Mouse (Mus musculus) midbrain, embryonic 12.5 days (tissue): ENCODE results near the gene Hlcs. TPM values are rescaled to one million over a fixed set of nuclear protein-coding genes. Genes with fewer than 3 reads are reported as not detected.
A peak's percentile ranks its signal among the peaks of the same experiment; 100 is the strongest.

Experiments
- ATAC-seq: fragments of 200-750 bp; cut with Nextera tagmentation; 2 replicates; pipeline ENCODE4 v1.8.0; 2017; ENCODE audit warnings: low read depth, moderate TSS enrichment, moderate library complexity; ENCODE audit not compliant: low FRiP score
- H3K27ac ChIP-seq: fragments of 300-500 bp; sonication (generic); replicated peaks from 2 replicates; pipeline ENCODE4 v1.5.1; 2016; ENCODE audit warnings: mild to moderate bottlenecking
- H3K27me3 ChIP-seq: fragments of 300-500 bp; sonication (generic); 2 replicates; pipeline ENCODE4 v1.6.1; 2016; ENCODE audit warnings: mild to moderate bottlenecking
- H3K36me3 ChIP-seq: fragments of 300-500 bp; sonication (generic); 2 replicates; pipeline ENCODE4 v1.6.1; 2016
- H3K4me1 ChIP-seq: fragments of 300-500 bp; sonication (generic); 2 replicates; pipeline ENCODE4 v1.6.1; 2016
- H3K4me2 ChIP-seq: fragments of 300-500 bp; sonication (generic); replicated peaks from 2 replicates; pipeline ENCODE4 v1.6.1; 2016; ENCODE audit warnings: mild to moderate bottlenecking, moderate library complexity
- H3K4me3 ChIP-seq: fragments of 300-500 bp; sonication (generic); 2 replicates; pipeline ENCODE4 v1.5.1; 2016; ENCODE audit warnings: mild to moderate bottlenecking
- H3K9ac ChIP-seq: fragments of 300-500 bp; sonication (generic); replicated peaks from 2 replicates; pipeline ENCODE4 v1.6.1; 2016; ENCODE audit warnings: mild to moderate bottlenecking, moderate library complexity
- H3K9me3 ChIP-seq: fragments of 300-500 bp; sonication (generic); 2 replicates; pipeline ENCODE4 v1.6.1; 2016; ENCODE audit warnings: mild to moderate bottlenecking
- WGBS: fragments of 180-500 bp; shearing (Covaris S2); methylation state at CpG from one replicate; pipeline ENCODE4 v1.1.7; 2016; 5-methylcytosine and 5-hydroxymethylcytosine counted together
- polyA plus RNA-seq: library from polyadenylated mRNA; unstranded; fragments of >200 nt; fragmentation: Nextera tagmentation; extraction: Ambion mirVana; gene quantifications from 2 replicates; pipeline ENCODE4 v1.2.1, GENCODE M21; 2016

Hlcs gene
- polyA plus RNA-seq, 1 experiment from 2014 or later, result 13.3 TPM

DNA sequence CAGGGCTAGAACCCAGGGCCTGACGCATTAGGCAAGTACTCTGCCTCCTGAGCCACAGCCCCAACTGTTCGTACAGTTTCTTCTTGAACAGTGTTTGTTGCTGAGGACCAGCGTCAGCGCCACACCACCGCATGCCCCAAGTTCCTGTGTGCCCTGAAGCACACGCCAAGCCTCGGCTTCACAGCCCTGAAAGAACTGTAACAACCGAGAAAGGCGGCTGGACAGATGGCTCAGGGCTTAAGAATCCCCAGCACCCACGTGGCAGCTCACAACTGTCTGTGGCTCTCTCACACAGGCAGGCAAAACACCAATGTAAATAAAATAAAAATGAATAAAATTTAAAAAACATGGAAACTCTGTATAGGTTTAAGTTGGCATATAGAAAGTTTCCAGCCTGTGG is 104.5 kb downstream of the Hlcs start:
- peaks cover 3% of the 10 kb centered on the region; the same call in 1 of the 2 replicates for H3K9me3 ChIP-seq
- 86% methylated on average over 10 of the region's 10 CpGs for WGBS
- no peaks in the 10 kb centered on the region for H3K36me3 ChIP-seq
- no peak overlapping the region for H3K9ac ChIP-seq
- ATAC-seq, result no peak
- H3K4me2 ChIP-seq, result no peak overlapping the region
- no peak overlapping the region for H3K27ac ChIP-seq
- H3K4me3 ChIP-seq, result no peak overlapping the region
- H3K27me3 ChIP-seq, result peaks cover 36% of the 10 kb centered on the region
- H3K4me1 ChIP-seq, result no peaks in the 10 kb centered on the region

DNA sequence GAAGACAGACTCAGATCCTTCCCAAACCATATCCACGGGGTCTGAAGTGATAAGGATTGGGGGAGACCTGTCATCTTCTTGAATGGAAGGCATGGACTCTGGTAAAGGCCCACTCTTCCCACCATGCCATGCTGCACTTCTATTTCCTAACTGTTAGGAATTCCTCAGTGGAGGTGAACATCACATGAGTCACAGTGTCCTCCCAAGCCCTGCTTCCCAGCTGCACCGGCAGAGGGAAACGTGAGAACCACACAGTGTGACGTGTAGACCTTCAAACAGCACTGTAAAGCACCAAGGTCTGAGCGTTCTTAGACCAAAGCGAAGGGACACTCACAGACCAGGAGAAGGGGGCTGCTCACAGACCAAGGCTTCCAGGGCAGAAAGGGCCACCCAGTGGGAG is 105.2 kb downstream of the Hlcs start:
- no peak overlapping the region for H3K4me2 ChIP-seq
- no peak overlapping the region for H3K9ac ChIP-seq
- no peaks in the 10 kb centered on the region for H3K36me3 ChIP-seq
- 92% methylated on average over 6 of the region's 6 CpGs for WGBS
- no peak overlapping the region for H3K4me3 ChIP-seq
- no peak overlapping the region for H3K27ac ChIP-seq
- H3K9me3 ChIP-seq, result peaks cover 3% of the 10 kb centered on the region; the same call in 1 of the 2 replicates
- no peaks in the 10 kb centered on the region for H3K4me1 ChIP-seq
- peaks cover 41% of the 10 kb centered on the region for H3K27me3 ChIP-seq
- no peak for ATAC-seq

DNA sequence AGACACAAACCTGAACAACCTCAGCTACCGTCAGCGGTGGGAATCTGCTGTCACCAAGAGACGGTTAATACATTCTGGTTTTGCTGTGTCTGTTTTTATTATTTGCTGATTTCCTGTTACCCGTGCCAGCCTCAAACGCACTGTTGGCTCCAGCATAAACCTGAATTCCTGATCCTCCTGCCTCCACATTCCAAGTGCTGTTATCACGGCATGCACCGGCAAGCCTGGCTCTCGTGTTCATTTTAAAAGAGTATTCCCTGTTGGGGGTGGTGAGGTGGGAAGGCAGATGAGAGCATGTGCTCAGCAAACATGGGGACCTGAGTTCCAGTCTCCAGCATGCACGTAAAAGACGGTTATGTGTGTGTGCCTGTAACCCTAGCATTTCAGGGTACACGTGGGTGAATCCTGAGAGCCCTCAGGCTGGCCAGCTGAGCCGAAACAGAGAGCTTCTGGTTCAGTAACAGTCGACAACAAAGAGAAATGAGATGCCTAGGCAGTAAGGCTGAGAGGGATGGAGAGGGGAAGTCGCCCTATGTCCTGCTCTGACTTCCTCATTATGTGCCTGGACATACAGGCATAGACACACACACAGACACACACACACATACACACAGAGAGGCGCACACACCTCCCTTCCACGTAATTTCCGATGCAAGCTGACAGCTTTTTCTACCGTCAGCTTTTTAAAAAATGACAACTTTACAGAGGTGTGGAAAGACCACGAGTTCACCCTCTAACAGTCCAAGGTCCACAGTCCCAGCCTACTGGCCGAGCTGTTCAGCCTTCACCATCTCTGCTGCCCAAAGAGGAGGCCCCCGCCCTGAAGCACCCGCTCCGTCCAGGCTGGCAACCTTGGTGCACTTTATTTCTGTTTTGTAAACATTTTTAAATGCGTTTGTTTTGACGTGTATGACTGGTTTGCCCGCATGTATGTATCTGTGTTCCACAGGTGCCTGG is 107.6 kb downstream of the Hlcs start:
- H3K9ac ChIP-seq, result no peak overlapping the region
- H3K36me3 ChIP-seq, result no peaks in the 10 kb centered on the region
- ATAC-seq, result no peak
- peaks cover 63% of the 10 kb centered on the region for H3K27me3 ChIP-seq
- WGBS, result 84% methylated on average over 26 of the region's 26 CpGs
- no peak overlapping the region for H3K27ac ChIP-seq
- H3K9me3 ChIP-seq, result no peaks in the 10 kb centered on the region
- no peak overlapping the region for H3K4me2 ChIP-seq
- no peak overlapping the region for H3K4me3 ChIP-seq
- H3K4me1 ChIP-seq, result no peaks in the 10 kb centered on the region

DNA sequence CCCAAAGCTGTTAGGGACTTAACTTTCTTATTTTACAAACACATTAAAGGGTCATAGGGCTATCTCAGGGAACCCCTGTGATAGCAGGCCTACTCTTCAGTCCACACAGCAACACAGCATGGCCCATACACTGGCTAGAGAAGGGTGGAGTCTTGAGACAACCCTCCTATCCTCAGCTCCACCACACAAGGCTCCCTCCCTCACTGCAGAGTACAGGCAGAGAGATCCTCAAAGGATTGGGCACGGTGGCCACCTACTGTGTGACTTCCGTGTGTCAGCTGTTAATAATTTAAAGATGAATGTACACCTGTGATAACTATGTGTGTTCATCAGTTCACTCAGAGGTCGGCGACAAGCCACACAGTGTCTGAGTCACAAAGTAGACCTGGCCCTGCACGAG is 112.0 kb downstream of the Hlcs start:
- peaks cover 72% of the 10 kb centered on the region for H3K27me3 ChIP-seq
- no peak overlapping the region for H3K4me2 ChIP-seq
- no peak overlapping the region for H3K27ac ChIP-seq
- H3K9me3 ChIP-seq, result no peaks in the 10 kb centered on the region
- no peak overlapping the region for H3K4me3 ChIP-seq
- no peak overlapping the region for H3K9ac ChIP-seq
- WGBS, result 61% methylated on average over 5 of the region's 5 CpGs
- no peaks in the 10 kb centered on the region for H3K4me1 ChIP-seq
- no peaks in the 10 kb centered on the region for H3K36me3 ChIP-seq
- no peak for ATAC-seq

DNA sequence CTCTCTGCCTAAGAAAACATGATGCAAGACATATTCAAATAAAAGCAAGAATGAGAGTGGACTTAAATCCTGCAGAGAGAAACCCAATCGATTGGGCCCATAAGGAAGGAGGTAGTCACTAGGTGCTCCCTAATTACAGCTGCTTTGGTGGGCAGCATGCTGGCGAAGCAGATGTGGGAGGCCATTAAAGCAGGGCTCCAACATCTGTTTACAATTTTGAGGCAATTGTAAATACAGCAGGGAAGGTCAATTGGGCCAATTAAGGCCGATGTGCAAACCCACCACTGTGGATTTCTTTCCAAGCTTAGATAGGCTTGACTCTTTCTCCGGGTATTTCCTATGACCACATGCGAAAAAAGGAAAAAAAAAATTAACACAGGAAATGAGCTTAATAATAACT is 117.5 kb downstream of the Hlcs start:
- Histone ChIP-seq H3K4me2 (no peak overlapping the region), H3K4me1 (peaks cover 5% of the 10 kb centered on the region; the same call in 1 of the 2 replicates), H3K27ac (no peak overlapping the region), H3K4me3 (no peak overlapping the region), H3K9ac (no peak overlapping the region), H3K27me3 (peaks cover 64% of the 10 kb centered on the region), H3K36me3 (no peaks in the 10 kb centered on the region), H3K9me3 (no peaks in the 10 kb centered on the region)
- no peak for ATAC-seq
- WGBS, result 65% methylated on average over 5 of the region's 5 CpGs

DNA sequence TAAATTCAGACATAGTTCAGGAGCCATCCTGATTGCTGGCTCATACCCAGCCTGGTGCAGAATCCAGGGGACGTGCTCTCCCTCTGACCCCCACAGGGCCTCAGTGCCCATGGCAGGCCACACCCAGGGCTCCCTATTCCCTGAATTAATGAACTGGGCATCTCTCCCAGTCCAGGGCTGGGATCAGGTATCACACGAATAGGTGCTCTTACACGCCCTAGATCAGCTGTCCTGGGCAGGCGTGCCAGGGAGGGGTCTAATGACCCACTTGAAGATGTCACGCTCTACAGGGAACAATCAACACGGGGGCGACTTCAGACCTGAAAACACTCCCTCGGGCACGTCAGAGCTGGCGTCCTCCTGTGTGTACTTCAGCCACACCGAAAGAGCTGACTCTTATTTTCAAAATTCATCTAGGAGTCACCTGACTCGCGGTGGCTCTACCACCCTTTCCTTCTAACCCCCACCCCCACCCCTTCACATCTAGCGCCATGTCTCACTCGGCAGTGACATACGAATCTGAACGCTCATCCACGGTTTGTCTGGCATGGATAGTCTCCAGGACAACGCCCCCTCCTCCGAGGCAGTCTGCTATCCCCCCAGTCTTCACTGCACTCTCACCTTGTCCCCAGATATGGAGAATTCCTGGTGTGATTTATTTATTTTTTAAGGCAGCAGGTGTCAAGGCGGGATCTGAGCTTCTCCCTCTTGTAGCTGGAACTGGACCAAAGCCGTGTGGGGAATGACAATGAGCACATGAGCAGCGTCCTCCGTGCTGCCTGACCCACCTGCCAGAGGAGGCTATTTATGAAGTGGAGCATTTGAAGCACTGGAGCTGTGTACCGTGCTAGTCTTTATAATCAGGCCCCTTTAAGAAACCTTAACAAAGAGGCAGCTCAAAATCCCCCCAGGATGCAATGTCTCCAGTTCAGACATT is 121.7 kb downstream of the Hlcs start:
- no peak overlapping the region for H3K27ac ChIP-seq
- no peak for ATAC-seq
- peaks cover 5% of the 10 kb centered on the region; the same call in 1 of the 2 replicates for H3K4me1 ChIP-seq
- no peak overlapping the region for H3K9ac ChIP-seq
- H3K27me3 ChIP-seq, result peaks cover 70% of the 10 kb centered on the region
- H3K36me3 ChIP-seq, result no peaks in the 10 kb centered on the region
- H3K4me2 ChIP-seq, result no peak overlapping the region
- 84% methylated on average over 25 of the region's 25 CpGs for WGBS
- no peaks in the 10 kb centered on the region for H3K9me3 ChIP-seq
- H3K4me3 ChIP-seq, result no peak overlapping the region

DNA sequence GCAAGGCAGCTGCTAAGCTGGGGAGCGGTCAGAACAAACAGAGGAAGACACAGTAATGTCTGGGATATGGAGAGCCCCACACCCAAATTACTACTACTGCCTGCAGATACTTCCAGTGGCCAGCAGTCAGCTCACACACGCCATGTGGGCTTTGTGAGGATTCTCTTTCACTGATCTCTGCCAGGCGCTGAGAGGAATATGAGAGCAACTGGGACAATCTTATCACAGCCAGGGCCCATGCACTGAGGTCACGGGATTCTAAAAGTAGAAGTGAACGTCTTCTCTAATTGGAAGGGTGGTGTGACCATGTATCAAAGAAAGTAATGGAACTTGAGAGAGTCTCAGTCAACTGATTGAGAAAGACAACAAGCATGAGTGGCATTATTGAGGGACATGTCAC is 123.1 kb downstream of the Hlcs start:
- no peak overlapping the region for H3K4me2 ChIP-seq

DNA sequence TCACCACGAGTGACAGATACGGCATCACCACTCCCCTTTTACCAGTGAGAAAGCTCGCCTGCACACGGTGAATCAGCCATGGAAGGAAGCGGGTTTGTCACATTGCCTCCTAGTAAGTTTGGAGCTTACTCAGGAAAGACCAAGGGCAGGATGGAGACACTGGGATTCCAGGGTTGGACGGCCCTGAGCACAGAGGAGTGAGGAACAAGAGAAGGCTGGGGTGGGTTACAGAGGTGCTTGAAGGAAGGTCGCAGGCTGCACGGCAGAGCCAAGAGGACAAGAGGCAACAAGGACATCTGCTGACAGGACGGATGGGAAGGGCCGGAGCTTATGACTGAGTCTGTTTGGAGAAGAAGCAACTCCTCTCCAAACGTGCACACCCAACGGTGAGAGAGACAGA is 126.8 kb downstream of the Hlcs start:
- H3K9ac ChIP-seq, result no peak overlapping the region
- no peaks in the 10 kb centered on the region for H3K36me3 ChIP-seq
- WGBS, result 87% methylated on average over 12 of the region's 12 CpGs
- peaks cover 95% of the 10 kb centered on the region for H3K27me3 ChIP-seq
- no peaks in the 10 kb centered on the region for H3K9me3 ChIP-seq
- no peak for ATAC-seq
- H3K27ac ChIP-seq, result no peak overlapping the region
- no peak overlapping the region for H3K4me2 ChIP-seq
- H3K4me1 ChIP-seq, result no peaks in the 10 kb centered on the region
- H3K4me3 ChIP-seq, result no peak overlapping the region

More for the DNA sequence above, 123.1 kb downstream of the Hlcs start:
- ATAC-seq, result no peak
- Histone ChIP-seq H3K4me1 (peaks cover 5% of the 10 kb centered on the region; the same call in 1 of the 2 replicates), H3K36me3 (no peaks in the 10 kb centered on the region), H3K9ac (no peak overlapping the region), H3K27me3 (peaks cover 84% of the 10 kb centered on the region), H3K4me3 (no peak overlapping the region), H3K27ac (no peak overlapping the region), H3K9me3 (no peaks in the 10 kb centered on the region)
- 87% methylated on average over 5 of the region's 5 CpGs for WGBS

DNA sequence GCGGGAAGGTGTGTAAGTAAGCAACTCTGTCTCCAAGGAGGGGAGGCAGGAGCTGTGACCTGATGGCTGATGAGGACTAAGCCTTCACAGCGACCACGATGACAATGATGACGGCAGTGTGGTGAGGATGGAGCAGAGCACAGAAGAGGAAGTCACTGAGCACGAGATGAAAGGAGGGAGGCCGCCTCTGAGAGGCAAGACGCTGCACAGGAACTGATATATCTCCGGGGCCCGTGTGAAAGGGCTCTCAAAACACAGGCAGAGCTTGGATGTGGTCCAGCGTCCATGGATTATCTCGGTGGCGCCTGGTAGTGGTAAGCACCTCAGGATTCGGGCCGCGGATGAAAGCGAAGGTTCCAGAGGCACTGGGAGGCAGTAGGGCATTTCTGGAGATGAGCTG is 127.9 kb downstream of the Hlcs start:
- Histone ChIP-seq H3K27me3 (peaks cover 97% of the 10 kb centered on the region), H3K36me3 (no peaks in the 10 kb centered on the region), H3K9me3 (no peaks in the 10 kb centered on the region), H3K4me3 (no peak overlapping the region), H3K27ac (no peak overlapping the region), H3K4me2 (no peak overlapping the region), H3K4me1 (peaks cover 10% of the 10 kb centered on the region), H3K9ac (no peak overlapping the region)
- no peak for ATAC-seq
- WGBS, result 75% methylated on average over 16 of the region's 16 CpGs

DNA sequence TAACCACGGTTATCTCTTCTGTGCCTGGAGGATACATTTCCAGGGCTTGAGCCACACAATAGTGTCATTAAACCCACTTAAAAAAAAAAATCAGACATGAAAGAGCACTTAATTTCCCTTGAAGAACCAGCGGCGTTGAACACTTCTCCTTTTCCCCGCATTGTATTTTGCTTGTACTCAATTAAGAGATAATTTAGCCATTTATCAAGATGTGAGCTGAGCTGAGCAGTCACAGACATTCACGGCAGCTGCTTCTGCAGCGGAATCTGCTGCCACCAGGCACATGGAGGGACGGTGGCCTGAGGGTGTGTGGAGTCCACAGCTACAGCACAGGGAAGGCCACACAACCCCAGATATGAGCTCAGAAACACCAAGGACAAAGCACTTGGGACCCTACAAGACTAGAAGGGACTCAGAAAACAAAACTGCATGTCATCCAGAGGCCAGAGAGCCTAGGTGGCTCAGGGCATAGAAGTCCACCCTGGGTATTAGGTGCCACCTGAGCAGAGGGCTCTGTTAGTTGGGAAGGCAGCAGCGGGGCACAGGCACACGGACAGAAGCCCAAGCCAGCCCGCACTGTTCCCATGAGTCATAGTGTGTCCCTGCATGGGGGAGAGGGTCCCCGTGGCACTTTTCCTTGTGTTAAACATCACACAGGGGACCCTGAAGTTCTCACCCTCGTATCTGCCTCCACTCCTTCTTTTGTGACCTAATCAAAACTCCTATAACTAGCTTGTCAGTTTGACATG is 133.1 kb downstream of the Hlcs start:
- H3K4me2 ChIP-seq, result peak overlapping the region; percentile 41
- ATAC-seq, result peak; percentile 27; the same call in 1 of the 2 replicates
- H3K4me3 ChIP-seq, result no peak overlapping the region
- WGBS, result 21% methylated on average over 12 of the region's 12 CpGs
- H3K4me1 ChIP-seq, result peaks cover 45% of the 10 kb centered on the region
- H3K9me3 ChIP-seq, result no peaks in the 10 kb centered on the region
- peaks cover 84% of the 10 kb centered on the region for H3K27me3 ChIP-seq
- no peaks in the 10 kb centered on the region for H3K36me3 ChIP-seq
- peak overlapping the region; percentile 58 for H3K27ac ChIP-seq
- no peak overlapping the region for H3K9ac ChIP-seq

DNA sequence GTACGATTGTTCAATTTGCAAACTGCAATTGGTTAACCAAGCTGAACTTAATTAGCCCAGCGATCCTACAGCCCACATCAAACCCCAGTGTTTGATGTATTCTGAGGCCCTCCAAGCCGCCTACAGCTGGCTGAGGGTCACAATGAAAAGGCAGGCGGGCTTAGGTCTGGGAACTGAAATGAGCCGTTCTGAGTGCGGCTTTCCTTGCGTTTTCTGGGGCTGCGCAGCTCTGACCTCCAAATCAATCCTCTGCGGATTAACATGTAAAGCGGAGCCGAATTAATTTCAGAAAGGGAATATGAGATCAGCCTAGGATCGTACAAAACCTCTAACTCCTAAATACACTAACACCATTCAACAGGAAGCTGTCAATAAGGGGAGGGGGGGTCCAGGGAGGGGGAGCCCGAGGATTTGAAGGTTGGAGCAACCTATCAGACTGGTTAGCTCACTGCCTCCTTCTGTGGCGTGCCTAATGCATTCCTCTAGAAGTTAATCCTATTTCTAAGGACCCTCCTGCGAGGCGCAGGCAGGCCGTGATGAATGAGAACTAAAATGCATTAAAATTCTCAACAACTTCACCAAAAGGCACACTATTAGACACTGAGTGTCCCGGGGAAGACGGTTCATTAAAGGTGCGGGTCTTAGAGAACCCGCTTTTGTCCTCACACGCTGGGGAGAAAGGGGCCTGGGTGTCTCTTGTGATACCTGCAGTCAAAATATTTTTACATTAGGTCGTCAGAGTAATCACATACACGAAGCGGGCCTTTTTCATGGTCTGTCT is 133.8 kb downstream of the Hlcs start:
- Histone ChIP-seq H3K27ac (peak overlapping the region; percentile 63), H3K4me1 (peaks cover 45% of the 10 kb centered on the region), H3K9ac (no peak overlapping the region), H3K4me2 (peak overlapping the region; percentile 41), H3K4me3 (0 out of 2 replicates have a peak overlapping the region, but pooled peaks have one; percentile 3), H3K36me3 (no peaks in the 10 kb centered on the region), H3K9me3 (no peaks in the 10 kb centered on the region), H3K27me3 (peaks cover 84% of the 10 kb centered on the region)
- ATAC-seq, result peak; percentile 87
- 3% methylated on average over 25 of the region's 25 CpGs for WGBS
